Mouse (Mus musculus) cerebellum, adult 11-12 months (tissue): ENCODE data around the gene Kcnq1.
A peak's percentile ranks its signal among the peaks of the same experiment; 100 is the strongest.

Experiments
- DNase-seq: peaks from one replicate; pipeline ENCODE4 v3.0.0; 2022

Gene Kcnq1

DNA sequence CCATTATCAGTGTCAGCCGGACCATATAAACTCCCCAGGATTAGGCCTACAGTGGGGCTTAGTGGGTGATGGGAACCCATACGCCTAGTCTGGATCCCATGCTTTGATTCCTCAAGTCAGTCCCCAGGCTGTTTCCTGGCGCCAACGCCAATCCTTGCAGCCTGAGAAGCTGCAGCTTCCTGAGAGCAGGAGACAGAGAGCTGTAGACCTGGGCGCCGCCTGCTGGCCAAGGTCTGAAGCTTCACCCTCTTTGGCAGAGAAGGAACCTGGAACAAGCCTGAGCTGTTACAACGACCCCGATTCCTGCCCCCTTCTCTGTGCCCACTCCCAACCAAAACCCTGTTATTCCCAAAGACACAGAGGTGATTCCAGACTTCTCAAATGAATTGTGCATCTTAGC lies 363.8 kb downstream of the Kcnq1 start:
- DNase-seq: peak; percentile 39

DNA sequence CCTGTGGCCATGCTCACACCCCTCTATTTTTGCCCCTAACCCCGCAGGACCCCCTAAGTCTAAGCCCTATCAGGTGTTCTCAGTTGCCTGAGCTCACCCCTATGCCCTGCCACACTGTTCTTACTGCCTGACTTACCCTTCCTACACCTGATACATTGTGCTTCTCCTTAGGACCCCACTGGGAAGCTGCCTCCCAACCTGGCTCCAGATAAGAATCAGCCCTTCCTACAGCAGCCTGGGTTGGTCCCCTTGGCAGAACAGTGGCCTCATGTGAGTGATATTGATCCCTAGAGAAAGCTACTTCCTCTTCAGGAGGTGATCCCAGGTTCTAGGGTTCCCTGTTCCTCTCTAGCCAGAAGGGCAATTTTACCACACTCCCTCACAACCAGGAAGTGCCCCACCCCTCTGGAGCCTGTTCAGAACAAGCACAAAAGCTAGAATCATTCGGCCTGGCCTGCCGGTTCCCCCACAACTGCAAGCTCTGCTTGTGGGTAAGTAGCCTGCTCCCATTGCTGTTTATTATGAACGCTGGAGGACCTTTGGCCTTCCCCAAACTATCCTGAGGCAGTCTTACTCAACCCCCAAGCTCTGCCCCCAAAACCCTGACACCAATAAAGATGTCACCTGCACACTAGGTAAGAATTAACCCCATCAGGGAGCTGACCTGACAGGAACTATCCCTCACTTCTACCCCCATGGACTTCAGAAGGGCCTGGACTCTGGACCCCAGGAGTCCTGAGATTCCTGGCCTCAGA lies 367.4 kb downstream of the Kcnq1 start, which contains the start of gene Slc22a18:
Slc22a18 (plus strand) TSS at position 390 of the 755 bp plus-strand sequence.
- DNase-seq: no peak

DNA sequence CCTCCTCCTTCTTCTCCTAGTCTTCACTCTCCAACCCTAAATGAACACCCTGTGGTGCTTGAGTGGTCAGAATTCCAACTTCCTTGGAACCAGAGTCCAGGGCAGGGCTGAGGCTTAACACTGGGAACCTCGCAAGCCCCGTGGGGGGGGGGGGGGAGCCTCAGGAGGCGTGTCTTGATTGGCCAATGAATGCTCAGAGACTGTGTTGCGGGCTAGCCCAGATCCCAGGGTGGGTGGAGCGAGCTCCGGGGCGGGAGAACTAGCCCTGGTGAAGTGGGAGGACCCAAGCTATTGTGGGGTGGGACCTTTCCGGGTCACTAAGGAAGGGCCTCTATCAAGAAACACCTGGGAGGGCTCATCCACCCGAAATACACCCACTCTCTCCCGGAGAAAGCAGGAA lies 368.6 kb downstream of the Kcnq1 start:
- no peak for DNase-seq

DNA sequence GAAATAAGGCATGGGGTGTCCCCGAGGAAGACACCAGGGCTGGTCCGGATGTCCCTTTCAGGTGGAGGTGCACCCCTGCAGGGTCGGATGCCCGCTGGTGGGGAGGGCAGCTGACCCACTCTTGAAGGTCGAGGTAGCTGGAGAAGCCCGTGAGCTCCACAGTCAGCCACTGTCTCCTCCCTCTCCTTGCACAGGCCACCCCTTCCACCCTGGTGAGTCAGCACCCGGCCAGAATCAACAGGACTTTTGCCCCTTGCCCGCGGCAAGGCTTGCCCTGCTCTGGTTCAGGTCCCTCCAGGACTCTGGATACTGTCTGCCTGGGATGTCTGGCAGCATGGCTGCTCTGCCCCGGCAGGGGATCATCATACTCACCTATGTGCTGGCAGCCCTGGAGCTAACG lies 369.7 kb downstream of the Kcnq1 start:
- DNase-seq: no peak
